Mouse (Mus musculus): ENCODE data around the gene Taco1.
A peak's percentile ranks its signal among the peaks of the same experiment; 100 is the strongest.
"Not testable (repeated sequence)": the region's sequence is repeated elsewhere in the genome, so short reads cannot be mapped to it uniquely, and the experiment has no call there.

The Taco1 gene

DNA sequence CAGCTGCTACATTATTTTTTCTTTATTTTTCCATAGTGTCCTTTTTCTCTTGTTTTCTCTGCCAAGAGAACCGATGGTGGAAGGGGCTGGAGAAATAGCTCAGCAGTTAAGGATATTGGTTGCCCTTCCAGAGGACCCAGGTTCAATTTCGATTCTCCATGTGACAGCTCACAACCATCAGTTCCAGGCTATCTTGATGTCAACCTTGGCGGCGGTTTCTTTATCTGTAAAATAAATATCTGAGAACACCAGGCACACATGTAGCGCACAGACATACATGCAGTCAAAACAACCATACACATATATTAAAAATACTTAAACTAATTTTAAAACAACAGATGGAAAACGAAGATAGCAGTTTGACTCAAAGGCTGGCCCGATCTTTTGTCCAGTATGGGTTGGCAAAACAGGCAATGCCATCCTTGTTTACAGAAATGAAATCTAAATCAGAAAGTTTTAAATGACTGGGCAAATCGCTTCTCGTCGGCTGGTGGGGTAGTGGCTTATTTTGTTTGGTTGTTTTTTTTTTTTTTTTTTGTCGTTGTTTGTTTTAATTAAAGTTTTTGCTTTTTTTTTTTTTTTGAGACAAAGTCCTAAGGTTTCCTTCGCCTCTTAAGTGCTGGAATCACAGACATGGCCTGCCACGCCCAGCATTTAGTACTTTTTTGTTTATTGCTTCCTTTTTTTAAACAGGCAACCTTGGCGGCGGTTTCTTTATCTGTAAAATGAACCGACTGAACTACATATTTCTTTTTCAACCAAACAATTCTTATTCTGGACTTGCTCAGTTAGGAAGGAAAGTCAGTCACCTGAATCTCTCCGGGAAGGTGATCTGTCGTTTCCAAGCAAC lies 563 bp upstream of the Taco1 start:
- no peak for DNase-seq

DNA sequence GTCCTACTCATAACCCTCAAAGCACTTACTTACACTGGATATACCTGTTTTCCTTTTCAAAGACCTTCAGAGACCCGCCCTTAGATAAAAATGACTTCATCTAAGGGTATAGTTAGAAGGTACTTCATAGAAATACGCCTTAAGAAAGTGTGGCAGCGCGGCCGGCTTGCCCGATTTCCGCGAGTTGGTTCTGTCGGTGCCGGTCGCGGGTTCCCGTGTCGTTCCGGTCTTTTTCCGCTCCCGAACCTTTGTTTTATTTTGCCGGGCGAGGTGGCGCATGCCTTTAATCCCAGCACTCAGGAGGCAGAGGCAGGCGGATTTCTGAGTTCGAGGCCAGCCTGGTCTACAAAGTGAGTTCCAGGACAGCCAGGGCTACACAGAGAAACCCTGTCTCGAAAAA lies 755 bp downstream of the Taco1 start:
- not testable (repeated sequence) for DNase-seq

DNA sequence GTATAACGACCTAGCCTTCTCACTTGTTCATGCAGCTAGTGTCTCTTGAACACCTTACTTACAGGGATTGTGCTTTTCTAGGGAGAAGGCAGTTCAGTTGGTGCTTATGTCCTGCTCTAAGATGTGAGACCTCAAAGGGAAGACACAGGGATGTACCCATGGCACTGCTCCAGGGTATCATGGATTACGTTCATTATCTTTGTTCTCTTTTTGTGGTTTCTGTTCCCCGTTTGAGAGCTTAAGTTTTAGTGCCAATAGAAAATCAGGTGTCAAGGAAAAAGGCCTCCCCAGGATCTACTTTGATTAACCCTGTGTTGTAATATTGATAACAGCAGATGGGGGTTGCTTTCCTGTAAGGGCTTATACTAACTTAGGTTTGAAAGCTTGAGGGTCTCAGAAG lies 7.9 kb downstream of the Taco1 start:
- DNase-seq: no peak

DNA sequence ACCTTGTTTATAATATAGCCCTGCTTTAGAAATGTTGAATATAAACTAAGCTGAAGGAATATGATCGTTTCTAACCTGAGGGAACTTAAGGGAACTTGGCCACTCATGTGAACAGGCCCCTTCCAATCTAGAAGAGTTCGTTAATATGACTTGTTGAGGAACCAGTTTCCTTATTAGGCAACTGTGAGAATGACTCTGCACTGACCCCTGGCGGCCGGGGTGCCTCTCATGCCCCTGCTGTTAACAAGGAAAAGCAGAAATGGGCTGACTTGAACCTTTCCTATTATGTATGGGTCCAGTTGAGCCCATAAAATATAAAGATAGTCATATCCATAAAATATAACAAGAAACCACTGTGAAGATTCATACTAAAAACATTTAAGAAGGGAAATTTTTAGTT lies 10.5 kb downstream of the Taco1 start:
- DNase-seq: no peak

DNA sequence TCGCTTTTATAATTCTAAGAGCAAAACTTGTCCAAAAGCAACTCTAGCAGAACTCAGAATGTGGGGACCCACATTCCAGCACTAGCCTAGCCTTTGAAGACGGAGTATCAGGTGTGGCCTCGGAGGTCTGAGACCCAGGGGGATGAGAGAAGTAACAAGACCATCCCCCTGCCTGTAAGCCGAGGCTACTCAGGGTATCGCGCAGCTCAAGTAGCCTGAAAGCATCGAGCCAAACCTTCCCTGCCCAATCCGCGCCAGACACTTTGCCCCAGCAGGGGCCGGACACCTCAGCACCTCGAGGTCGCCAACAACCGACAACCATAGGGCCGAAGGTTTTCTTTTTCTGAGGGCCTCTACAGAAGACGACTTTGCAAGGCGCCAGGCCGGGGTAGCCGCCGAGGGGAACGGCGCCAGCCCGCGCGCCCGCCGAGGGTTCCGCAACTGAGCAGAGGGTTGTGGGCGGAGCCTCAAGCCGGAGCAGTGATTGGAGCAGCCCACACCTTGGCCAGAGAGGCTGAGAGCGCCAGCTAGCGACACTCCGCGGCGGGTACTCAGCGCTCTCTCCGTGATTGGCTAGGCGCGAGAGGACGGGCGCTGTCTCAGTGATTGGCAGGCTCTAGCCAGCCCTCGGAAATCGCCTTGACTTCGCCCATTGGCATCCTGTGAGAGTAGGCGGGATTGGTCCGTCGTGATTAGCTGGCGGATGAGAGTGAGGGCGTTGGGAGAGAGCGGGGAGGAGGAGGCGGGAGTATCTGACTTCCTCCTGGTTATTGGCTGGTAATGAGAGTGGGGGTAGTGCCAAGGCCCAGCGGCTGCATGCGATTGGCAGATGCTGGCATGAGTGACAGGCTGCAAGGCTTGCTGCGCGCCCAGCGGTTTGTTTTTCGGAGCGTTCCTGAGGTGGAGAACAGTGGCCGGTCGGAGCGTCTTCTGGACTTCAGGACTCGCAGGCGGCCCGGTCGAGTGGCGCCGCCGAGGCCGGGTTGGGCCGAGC lies 18.1 kb downstream of the Taco1 start, which contains the start of gene Map3k3:
Gene Map3k3 (plus strand): TSS at position 906 of the 994 bp plus-strand sequence.
- peak; percentile 100 for DNase-seq

DNA sequence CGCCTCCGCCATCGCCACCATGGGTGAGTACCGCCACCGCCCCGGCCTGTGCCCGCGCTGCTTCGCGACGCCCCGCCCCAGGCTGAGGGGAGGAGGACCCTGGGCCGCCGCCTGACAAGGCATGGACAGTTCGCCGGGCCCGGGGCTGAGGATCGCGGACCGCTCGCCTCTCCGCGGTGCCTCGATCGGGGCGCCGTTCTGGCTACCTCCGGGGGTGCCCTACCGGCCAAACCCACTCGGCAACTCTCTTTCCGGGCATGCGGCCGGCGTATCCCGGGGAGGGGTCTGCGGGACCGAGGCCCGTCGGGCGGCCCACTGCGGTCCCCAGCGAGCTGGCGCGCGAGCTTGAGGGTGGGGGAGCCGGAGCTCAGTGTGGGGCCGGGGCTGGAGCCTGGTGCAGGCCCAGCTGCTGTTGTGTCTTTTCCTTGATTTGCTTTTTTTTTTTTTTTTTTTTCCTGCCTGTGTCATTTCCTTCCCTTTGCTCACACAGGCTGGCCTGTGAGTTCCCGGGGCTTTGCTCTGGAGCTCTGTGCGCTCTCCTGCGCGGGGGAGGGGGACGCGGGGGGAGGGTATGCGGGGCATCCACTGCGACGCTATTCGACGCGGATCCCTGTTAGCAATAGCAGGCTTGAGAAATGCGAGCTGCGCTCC lies 19.2 kb downstream of the Taco1 start:
- DNase-seq: peak; percentile 65

DNA sequence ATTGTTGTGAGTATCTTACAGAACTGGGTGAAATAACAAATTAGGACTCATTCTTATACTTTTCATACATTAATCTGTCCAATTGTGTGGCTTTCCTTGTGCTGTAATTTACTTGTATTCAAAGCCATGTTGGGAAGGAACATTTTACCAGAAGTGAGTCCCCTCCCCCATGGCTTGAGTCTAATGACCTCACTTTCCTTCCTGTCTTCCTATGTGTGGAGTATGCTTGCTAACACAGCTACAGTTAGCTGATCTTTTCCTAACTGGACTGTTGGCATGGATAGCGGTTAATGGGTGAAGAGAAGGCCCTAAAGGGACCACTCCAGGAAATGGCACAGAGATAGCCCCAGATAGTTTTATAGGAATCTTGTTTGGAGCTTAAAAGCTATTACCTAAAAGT lies 32.4 kb downstream of the Taco1 start:
- DNase-seq: no peak

DNA sequence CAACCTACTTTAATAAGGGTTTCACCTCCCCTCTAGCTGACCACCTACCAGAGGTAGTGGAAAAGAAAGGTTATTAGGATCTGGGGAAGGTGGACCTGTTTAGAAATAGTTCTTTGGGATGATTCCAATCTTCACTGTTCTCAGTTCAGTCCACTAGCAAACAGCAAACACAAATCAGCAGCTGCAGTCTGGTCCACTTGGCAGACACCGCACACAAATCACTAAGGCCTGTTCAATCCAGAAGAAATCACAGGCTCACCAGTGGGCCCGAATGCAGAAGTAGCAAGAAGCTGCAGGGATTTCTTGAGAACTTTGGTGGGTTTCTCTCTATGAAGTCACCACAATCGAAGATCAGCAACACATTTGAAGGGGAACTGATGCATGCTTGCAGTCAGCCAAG lies 37.0 kb downstream of the Taco1 start:
- no peak for DNase-seq

DNA sequence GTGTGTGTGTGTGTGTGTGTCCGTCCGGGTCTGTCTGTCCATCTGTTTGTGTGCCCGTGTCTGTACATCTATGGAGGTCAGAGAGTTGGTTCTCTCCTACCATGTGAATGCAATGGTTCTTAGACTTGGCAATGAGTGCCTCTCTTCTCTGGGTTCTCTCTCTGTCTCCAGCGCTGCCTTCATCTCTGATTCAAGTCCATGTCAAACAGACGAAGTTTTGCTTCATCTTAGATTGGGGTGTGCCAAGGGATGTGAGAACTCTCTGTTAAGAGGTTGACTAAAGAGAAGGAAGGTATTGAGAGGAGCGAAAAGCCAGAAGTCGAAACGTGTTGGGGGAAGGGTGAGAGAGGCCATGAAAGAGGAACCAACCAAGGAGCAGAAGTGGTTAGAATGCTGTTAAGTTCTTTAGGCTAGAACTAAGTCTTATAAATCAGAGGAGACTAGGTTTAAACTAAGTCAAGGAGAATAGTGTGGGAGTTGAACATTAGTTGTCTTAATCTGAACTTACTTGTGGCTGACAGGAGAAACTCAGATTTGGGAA lies 40.3 kb downstream of the Taco1 start:
- peak; percentile 50 for DNase-seq

DNA sequence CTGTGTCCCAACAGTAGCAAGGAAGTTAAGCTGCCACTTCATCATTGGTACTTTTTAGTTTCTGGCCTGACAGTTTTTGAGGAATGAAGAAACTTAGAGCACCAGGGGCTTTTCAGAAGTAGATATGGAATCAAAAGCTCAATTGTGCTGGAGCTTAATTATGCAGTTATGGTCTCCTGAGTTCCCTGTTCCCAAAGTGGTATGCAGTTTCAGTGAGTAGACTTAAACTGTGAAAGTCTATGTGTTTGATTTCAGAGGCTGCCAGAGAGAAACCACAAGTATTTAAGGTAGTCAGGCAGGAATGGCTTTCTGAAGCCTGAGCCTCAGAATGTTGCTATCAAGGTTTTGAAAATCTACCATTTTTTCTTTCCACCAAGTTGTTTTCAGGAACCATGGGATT lies 45.8 kb downstream of the Taco1 start:
- no peak for DNase-seq

DNA sequence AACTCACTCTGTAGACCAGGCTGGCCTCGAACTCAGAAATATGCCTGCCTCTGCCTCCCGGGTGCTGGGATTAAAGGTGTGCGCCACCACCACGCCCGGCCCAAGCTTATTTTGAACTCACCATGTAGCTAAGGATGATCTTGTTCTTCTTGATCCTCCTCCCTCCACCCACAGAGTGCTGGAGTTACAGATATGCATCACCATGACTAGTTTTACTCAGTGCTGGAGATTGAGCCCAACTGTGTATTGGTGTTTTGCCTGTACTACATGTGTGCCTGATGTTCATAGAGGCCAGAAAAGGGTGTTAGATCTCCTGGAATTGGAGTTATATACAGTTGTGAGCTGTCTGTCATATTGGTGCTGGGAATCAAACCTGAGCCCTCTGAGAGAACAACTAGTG lies 56.4 kb downstream of the Taco1 start:
- DNase-seq: no peak

DNA sequence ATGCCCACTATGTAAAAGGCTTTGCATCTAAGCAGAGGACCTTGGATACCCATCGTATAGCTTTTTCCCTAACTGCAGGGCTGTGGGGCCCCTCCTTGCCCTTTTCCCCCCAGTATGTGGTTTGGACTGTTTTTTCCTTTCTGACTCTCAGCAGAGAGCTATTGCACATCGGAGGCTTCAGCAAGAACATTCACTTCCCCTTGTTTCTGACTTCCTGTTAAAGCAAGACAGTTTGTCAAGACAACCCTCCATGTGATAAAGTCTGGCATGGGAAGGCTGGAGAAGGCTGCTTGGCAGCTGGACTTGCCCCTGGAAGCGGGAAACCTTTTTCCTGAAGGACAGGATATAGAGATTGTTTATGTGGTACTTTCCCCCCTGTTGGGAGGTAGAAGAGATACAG lies 56.9 kb downstream of the Taco1 start:
- DNase-seq: peak; percentile 53

All from layer of hippocampus, adult 9-11 months (tissue).